Comparison of ENCODE assay signal across 11 mouse cellular contexts in genomic region chr1:82596864-82597596, GRCm38 (mm10). TPM values are rescaled to one million over a fixed set of nuclear protein-coding genes. Genes with fewer than 3 reads are reported as not detected.
A peak's percentile ranks its signal among the peaks of the same experiment; 100 is the strongest.
DNase-seq lines count a peak whose midpoint lies in the region; ATAC-seq and TF ChIP-seq lines count a peak whose summit lies in the region.
"Had no signal": no experiment of that assay in that cellular context is flagged by ENCODE, and none has a peak within 500 bp of the region (broad histone marks: within the 10 kb centered on the region; RNA-seq: fewer than 3 reads in every experiment).

No protein-coding gene starts in this region.

- no peaks in the 10 kb centered on the region for H3K4me1 ChIP-seq in limb, embryonic 14.5 days (ENCODE audit: control insufficient read depth, insufficient read depth, low read length)
- no peaks in the 10 kb centered on the region for H3K4me1 ChIP-seq in limb, embryonic 10.5 days
- H3K4me1 ChIP-seq in kidney, embryonic 16.5 days (ENCODE audit: insufficient read depth, low read length), result peaks cover 13% of the 10 kb centered on the region
- peaks cover 8% of the 10 kb centered on the region; the same call in 1 of the 2 replicates for H3K4me1 ChIP-seq in stomach, embryonic 14.5 days (ENCODE audit: control insufficient read depth, insufficient read depth, low read length)

- TF ChIP-seq POLR2A in limb, embryonic 14.5 days (IDR thresholded peaks at IDR 0.05; ENCODE audit: borderline replicate concordance, extremely low read depth, insufficient read depth, insufficient read length), result no peak
- TF ChIP-seq POLR2A in brain, embryonic 14.5 days (IDR thresholded peaks at IDR 0.05; ENCODE audit: borderline replicate concordance, extremely low read depth, insufficient read depth, insufficient read length, poor library complexity, severe bottlenecking), result no peak

- H3K27me3 ChIP-seq in limb, embryonic 14.5 days (ENCODE audit: control insufficient read depth, insufficient read depth, low read length), result no peaks in the 10 kb centered on the region
- no peaks in the 10 kb centered on the region for H3K27me3 ChIP-seq in limb, embryonic 10.5 days (ENCODE audit: low read depth, poor library complexity, severe bottlenecking)
- H3K27me3 ChIP-seq in kidney, embryonic 16.5 days (ENCODE audit: insufficient read depth, low read length), result no peaks in the 10 kb centered on the region
- no peaks in the 10 kb centered on the region for H3K27me3 ChIP-seq in stomach, embryonic 14.5 days (ENCODE audit: control insufficient read depth, insufficient read depth, low read length)
- H3K27me3 ChIP-seq: heart, embryonic 13.5 days; limb, embryonic 15.5 days had no signal

- TF ChIP-seq CTCF in brain, embryonic 14.5 days (IDR thresholded peaks at IDR 0.05; ENCODE audit: borderline replicate concordance, extremely low read depth, insufficient read depth, insufficient read length), result no peak

- H3K4me3 ChIP-seq in limb, embryonic 14.5 days (replicated peaks; ENCODE audit: low read length), result no peak overlapping the region
- no peak overlapping the region for H3K4me3 ChIP-seq in limb, embryonic 10.5 days
- H3K4me3 ChIP-seq in kidney, embryonic 16.5 days (ENCODE audit: low read length), result no peak overlapping the region
- H3K4me3 ChIP-seq in stomach, embryonic 14.5 days (ENCODE audit: low read depth, low read length), result no peak overlapping the region
- H3K4me3 ChIP-seq: heart, embryonic 13.5 days; limb, embryonic 15.5 days had no signal

- no peak overlapping the region for H3K27ac ChIP-seq in limb, embryonic 14.5 days (replicated peaks; ENCODE audit: low read depth, low read length)
- no peak overlapping the region for H3K27ac ChIP-seq in limb, embryonic 10.5 days
- peak overlapping the region; percentile 75 for H3K27ac ChIP-seq in kidney, embryonic 16.5 days (ENCODE audit: low read length)
- no peak overlapping the region for H3K27ac ChIP-seq in stomach, embryonic 14.5 days (ENCODE audit: low read length)
- H3K27ac ChIP-seq: heart, embryonic 13.5 days; limb, embryonic 15.5 days had no signal

- no peaks in the 10 kb centered on the region for H3K36me3 ChIP-seq in limb, embryonic 14.5 days (ENCODE audit: control insufficient read depth, insufficient read depth, low read length)
- no peaks in the 10 kb centered on the region for H3K36me3 ChIP-seq in limb, embryonic 10.5 days
- no peaks in the 10 kb centered on the region for H3K36me3 ChIP-seq in kidney, embryonic 16.5 days (ENCODE audit: insufficient read depth, low read length)
- H3K36me3 ChIP-seq in stomach, embryonic 14.5 days (ENCODE audit: control insufficient read depth, insufficient read depth, low read length), result no peaks in the 10 kb centered on the region
- H3K36me3 ChIP-seq: heart, embryonic 13.5 days; limb, embryonic 15.5 days had no signal

- H3K9ac ChIP-seq in limb, embryonic 14.5 days (ENCODE audit: low read depth, low read length, severe bottlenecking), result no peak overlapping the region
- H3K9ac ChIP-seq in kidney, embryonic 16.5 days (replicated peaks; ENCODE audit: low read length), result no peak overlapping the region
- no peak overlapping the region for H3K9ac ChIP-seq in stomach, embryonic 14.5 days (replicated peaks; ENCODE audit: low read depth, low read length)
- H3K9ac ChIP-seq: heart, embryonic 13.5 days; limb, embryonic 15.5 days had no signal

- 0 out of 2 replicates have a peak, but pooled peaks have one; percentile 19 for ATAC-seq in limb, embryonic 14.5 days (ENCODE audit: low FRiP score, low read depth)
- peak; percentile 94 for ATAC-seq in kidney, embryonic 16.5 days (ENCODE audit: low FRiP score, low TSS enrichment)
- peak; percentile 69; the same call in 1 of the 2 replicates for ATAC-seq in stomach, embryonic 14.5 days (ENCODE audit: insufficient number of reproducible peaks, insufficient read depth, low FRiP score, low read depth)

- WGBS in limb, embryonic 14.5 days, result 66% methylated on average over 6 of the region's 6 CpGs
- 66% methylated on average over 6 of the region's 6 CpGs for WGBS in limb, embryonic 10.5 days
- 25% methylated on average over 6 of the region's 6 CpGs for WGBS in kidney, embryonic 16.5 days
- 27% methylated on average over 6 of the region's 6 CpGs for WGBS in stomach, embryonic 14.5 days

- DNase-seq in limb, embryonic 14.5 days (ENCODE audit: low spot score), result no peak
- DNase-seq in limb, embryonic 10.5 days (ENCODE audit: low spot score), result no peak
- peak; percentile 19 for DNase-seq in brain, embryonic 14.5 days (ENCODE audit: low read depth)
- DNase-seq in thymus, postnatal 14 days, result no peak
- DNase-seq in cerebellum, postnatal 4 days (ENCODE audit: low spot score in 2 of 2), result no peak
- DNase-seq in right cerebral cortex, postnatal 10 days (ENCODE audit: low spot score in 2 of 2), result no peak
- DNase-seq: thymus, adult 18-20 months had no signal

- no peaks in the 10 kb centered on the region for H3K9me3 ChIP-seq in limb, embryonic 14.5 days (ENCODE audit: control insufficient read depth, low read length)
- no peaks in the 10 kb centered on the region for H3K9me3 ChIP-seq in limb, embryonic 10.5 days (replicated peaks)
- H3K9me3 ChIP-seq in kidney, embryonic 16.5 days (ENCODE audit: low read length), result peaks cover 3% of the 10 kb centered on the region; the same call in 1 of the 2 replicates
- H3K9me3 ChIP-seq in stomach, embryonic 14.5 days (ENCODE audit: control insufficient read depth, low read depth, low read length), result no peaks in the 10 kb centered on the region; the same call in 1 of the 2 replicates
- H3K9me3 ChIP-seq: heart, embryonic 13.5 days; limb, embryonic 15.5 days had no signal

- H3K4me2 ChIP-seq in limb, embryonic 14.5 days (replicated peaks; ENCODE audit: low read depth, low read length, severe bottlenecking), result no peak overlapping the region
- no peak overlapping the region; the same call in 1 of the 2 replicates for H3K4me2 ChIP-seq in kidney, embryonic 16.5 days (replicated peaks; ENCODE audit: low read depth, low read length)
- H3K4me2 ChIP-seq in stomach, embryonic 14.5 days (replicated peaks; ENCODE audit: low read depth, low read length), result no peak overlapping the region
- H3K4me2 ChIP-seq: heart, embryonic 13.5 days; limb, embryonic 15.5 days had no signal

RNA-seq across cellular contexts. Expression of gene Col4a3, which starts 10.3 kb away (rescaled TPM):
- 0.04 and 0.06 TPM in 2 replicates for polyA plus RNA-seq in limb, embryonic 14.5 days (2012; rRNA removed)
- polyA plus RNA-seq in limb, embryonic 14.5 days (2014; fragmentation: Nextera tagmentation; extraction: Ambion mirVana), result 0.03 TPM in 1 of 2 replicates, not detected in the other
- 0.03 and 0.04 TPM in 2 replicates for polyA plus RNA-seq in limb, embryonic 10.5 days (2016; fragmentation: Nextera tagmentation; extraction: Ambion mirVana)
- 0.14 and 0.25 TPM in 2 replicates for polyA plus RNA-seq in brain, embryonic 14.5 days (2012; rRNA removed)
- 4.1 and 4.8 TPM in 2 replicates for polyA plus RNA-seq in kidney, embryonic 16.5 days (2015; fragmentation: Nextera tagmentation; extraction: Ambion mirVana)
- 0.71 TPM in 2 replicates for polyA plus RNA-seq in stomach, embryonic 14.5 days (2014; fragmentation: Nextera tagmentation; extraction: Ambion mirVana)

RNA-seq across cellular contexts. Expression of gene Col4a4, which starts 10.4 kb away (rescaled TPM):
- polyA plus RNA-seq in limb, embryonic 14.5 days (2012; rRNA removed), result 0.14 and 0.15 TPM in 2 replicates
- 0.07 and 0.18 TPM in 2 replicates for polyA plus RNA-seq in limb, embryonic 14.5 days (2014; fragmentation: Nextera tagmentation; extraction: Ambion mirVana)
- 0.05 TPM in 1 of 2 replicates, not detected in the other for polyA plus RNA-seq in limb, embryonic 10.5 days (2016; fragmentation: Nextera tagmentation; extraction: Ambion mirVana)
- polyA plus RNA-seq in brain, embryonic 14.5 days (2012; rRNA removed), result 0.34 TPM in 2 replicates
- 4.3 and 4.9 TPM in 2 replicates for polyA plus RNA-seq in kidney, embryonic 16.5 days (2015; fragmentation: Nextera tagmentation; extraction: Ambion mirVana)
- polyA plus RNA-seq in stomach, embryonic 14.5 days (2014; fragmentation: Nextera tagmentation; extraction: Ambion mirVana), result 0.76 and 0.90 TPM in 2 replicates

Comparison
In these comparisons a context has a peak if more than half of its experiments do, and no peak if none do; other contexts are left out.
1. ATAC-seq: peak in every context shown above with its lines; median percentile 94 in kidney, embryonic 16.5 days; 69 in stomach, embryonic 14.5 days; 19 in limb, embryonic 14.5 days.